Mouse (Mus musculus) stomach, postnatal 0 days (tissue): ENCODE data around the gene Hpse2.

ENCODE experiments used
- CTCF ChIP-seq: IDR thresholded peaks from 2 replicates; pipeline ENCODE4 v1.5.1; 2016; ENCODE audit warnings: antibody characterized with exemption, low read depth, mild to moderate bottlenecking, moderate library complexity
- EP300 ChIP-seq: optimal IDR thresholded peaks from 2 replicates; pipeline ENCODE3; 2016; ENCODE audit warnings: antibody characterized with exemption

DNA sequence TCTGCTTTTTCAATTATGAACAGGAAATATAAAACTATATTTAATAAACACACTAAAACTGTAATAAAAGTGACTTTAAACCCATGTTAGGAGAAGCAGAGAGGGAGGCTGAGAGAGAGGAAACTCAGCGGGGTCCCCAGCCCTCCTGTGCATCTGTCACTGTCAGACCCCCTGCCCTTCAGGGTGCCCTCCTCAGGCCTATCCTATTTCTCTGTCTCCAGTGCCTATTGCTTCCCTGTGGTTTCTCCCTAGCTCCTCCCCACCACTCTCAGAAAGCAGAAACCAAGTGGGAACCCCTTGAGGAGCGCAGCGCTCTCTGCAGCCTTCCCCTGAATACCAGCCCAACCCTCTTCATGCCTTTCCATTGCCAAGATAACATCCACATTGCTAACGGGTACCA lies 510.5 kb downstream of the Hpse2 start:
- no peak for TF ChIP-seq CTCF
- TF ChIP-seq EP300 = no peak
